In the genomic region with DNA sequence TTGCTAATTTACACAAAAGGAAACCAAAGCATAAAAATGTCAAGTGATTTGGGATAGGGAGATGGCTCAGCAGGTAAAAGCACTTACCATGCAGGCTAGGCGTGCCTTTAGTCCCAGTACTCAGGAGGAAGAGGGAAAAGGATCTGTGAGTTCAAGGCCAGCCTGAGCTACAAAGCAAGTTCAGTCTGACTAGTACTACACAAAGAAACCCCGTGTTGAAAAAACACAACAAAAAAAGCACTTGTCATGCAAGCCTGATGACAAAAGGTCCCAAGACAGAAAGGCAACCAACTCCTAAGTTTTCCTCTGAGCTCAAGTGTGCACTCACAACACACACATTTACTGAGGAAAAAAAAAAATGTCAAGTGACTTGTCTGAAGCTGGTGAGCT, we compare ENCODE assay signal across 22 mouse cellular contexts. TPM values are rescaled to one million over a fixed set of nuclear protein-coding genes. Genes with fewer than 3 reads are reported as not detected.
DNase-seq lines count a peak whose midpoint lies in the region; ATAC-seq lines count a peak whose summit lies in the region.
"Had no signal": no experiment of that assay in that cellular context is flagged by ENCODE, and none has a peak within 500 bp of the region (broad histone marks: within the 10 kb centered on the region; RNA-seq: fewer than 3 reads in every experiment).

No protein-coding gene starts in this region.

- no peak overlapping the region for H3K4me3 ChIP-seq in kidney, embryonic 15.5 days (replicated peaks)
- H3K4me3 ChIP-seq in liver, embryonic 15.5 days (replicated peaks): no peak overlapping the region
- H3K4me3 ChIP-seq in forebrain, embryonic 13.5 days: no peak overlapping the region
- H3K4me3 ChIP-seq: embryonic facial prominence, embryonic 15.5 days; forebrain, embryonic 10.5 days; hindbrain, embryonic 12.5 days; neural tube, embryonic 12.5 days had no signal

- H3K4me1 ChIP-seq in kidney, embryonic 15.5 days: no peaks in the 10 kb centered on the region
- H3K4me1 ChIP-seq in liver, embryonic 15.5 days (replicated peaks): peaks cover 63% of the 10 kb centered on the region
- no peaks in the 10 kb centered on the region for H3K4me1 ChIP-seq in forebrain, embryonic 13.5 days
- H3K4me1 ChIP-seq: embryonic facial prominence, embryonic 15.5 days; forebrain, embryonic 10.5 days; hindbrain, embryonic 12.5 days; neural tube, embryonic 12.5 days had no signal

- no peak overlapping the region for H3K9ac ChIP-seq in kidney, embryonic 15.5 days
- H3K9ac ChIP-seq in liver, embryonic 15.5 days: no peak overlapping the region
- no peak overlapping the region for H3K9ac ChIP-seq in forebrain, embryonic 13.5 days
- H3K9ac ChIP-seq: embryonic facial prominence, embryonic 15.5 days; forebrain, postnatal 0 days; hindbrain, embryonic 12.5 days; neural tube, embryonic 12.5 days had no signal

- H3K9me3 ChIP-seq in kidney, embryonic 15.5 days (replicated peaks): no peaks in the 10 kb centered on the region
- H3K9me3 ChIP-seq in liver, embryonic 15.5 days (replicated peaks): no peaks in the 10 kb centered on the region
- peaks cover 5% of the 10 kb centered on the region; the same call in 1 of the 2 replicates for H3K9me3 ChIP-seq in forebrain, embryonic 13.5 days (replicated peaks)
- H3K9me3 ChIP-seq: embryonic facial prominence, embryonic 15.5 days had no signal

- 90% methylated on average over 2 of the region's 2 CpGs for WGBS in kidney, embryonic 15.5 days
- WGBS in liver, embryonic 15.5 days (ENCODE audit: insufficient replicate concordance): 38% methylated on average over 2 of the region's 2 CpGs
- WGBS in forebrain, embryonic 13.5 days: 70% methylated on average over 2 of the region's 2 CpGs

- H3K4me2 ChIP-seq in kidney, embryonic 15.5 days: no peak overlapping the region
- H3K4me2 ChIP-seq in liver, embryonic 15.5 days: peak overlapping the region; percentile 54
- no peak overlapping the region for H3K4me2 ChIP-seq in forebrain, embryonic 13.5 days
- H3K4me2 ChIP-seq: embryonic facial prominence, embryonic 15.5 days; hindbrain, embryonic 12.5 days; neural tube, embryonic 12.5 days had no signal

- peak overlapping the region; percentile 37; the same call in 1 of the 2 replicates for H3K27ac ChIP-seq in kidney, embryonic 15.5 days
- H3K27ac ChIP-seq in liver, embryonic 15.5 days (replicated peaks): peak overlapping the region; percentile 85
- no peak overlapping the region for H3K27ac ChIP-seq in forebrain, embryonic 13.5 days
- H3K27ac ChIP-seq: embryonic facial prominence, embryonic 15.5 days; forebrain, embryonic 10.5 days; hindbrain, embryonic 12.5 days; neural tube, embryonic 12.5 days had no signal

- H3K27me3 ChIP-seq in kidney, embryonic 15.5 days: no peaks in the 10 kb centered on the region
- H3K27me3 ChIP-seq in liver, embryonic 15.5 days: no peaks in the 10 kb centered on the region
- no peaks in the 10 kb centered on the region for H3K27me3 ChIP-seq in forebrain, embryonic 13.5 days
- H3K27me3 ChIP-seq: CH12.LX; embryonic facial prominence, embryonic 15.5 days; hindbrain, embryonic 12.5 days; neural tube, embryonic 12.5 days had no signal

- H3K36me3 ChIP-seq in kidney, embryonic 15.5 days: no peaks in the 10 kb centered on the region
- H3K36me3 ChIP-seq in liver, embryonic 15.5 days (replicated peaks): peaks cover 16% of the 10 kb centered on the region; the same call in 1 of the 2 replicates
- peaks cover 12% of the 10 kb centered on the region for H3K36me3 ChIP-seq in forebrain, embryonic 13.5 days (ENCODE audit: poor library complexity, severe bottlenecking)
- H3K36me3 ChIP-seq: embryonic facial prominence, embryonic 15.5 days had no signal

- ATAC-seq in kidney, embryonic 15.5 days (replicated peaks; ENCODE audit: low FRiP score): no peak
- ATAC-seq in liver, embryonic 15.5 days (ENCODE audit: insufficient read depth): 0 out of 2 replicates have a peak, but pooled peaks have one; percentile 30
- ATAC-seq in forebrain, embryonic 13.5 days: no peak
- ATAC-seq: forebrain, postnatal 0 days; inflammation-experienced regulatory T-cells, adult 6 months had no signal

- no peak for DNase-seq in kidney, postnatal 4 days
- peak; percentile 64 for DNase-seq in ES-CJ7 (ENCODE audit: low read depth, low spot score)
- peak; percentile 61 for DNase-seq in R1 (ENCODE audit: low read depth, low spot score)
- DNase-seq in thymus, adult 18-20 months: no peak
- DNase-seq: B cell, adult 2 months; cerebellum, adult 9-10 months; forebrain, postnatal 0 days; gastrocnemius, postnatal 25 days; lung, adult 2 months; midbrain, embryonic 14.5 days; retina, postnatal 1 day; right cerebral cortex, postnatal 25 days; thymus, postnatal 14 days had no signal

RNA-seq across cellular contexts. Expression of a gene that starts 8.6 kb away (rescaled TPM):
- polyA plus RNA-seq in kidney, embryonic 15.5 days (2015; fragmentation: Nextera tagmentation; extraction: Ambion mirVana): 10.5 and 13.3 TPM in 2 replicates
- polyA plus RNA-seq in liver, embryonic 15.5 days (2015; fragmentation: Nextera tagmentation; extraction: Ambion mirVana): 3.8 and 4.4 TPM in 2 replicates
- polyA plus RNA-seq in forebrain, embryonic 13.5 days (2015; fragmentation: Nextera tagmentation; extraction: Ambion mirVana): 42.8 and 49.8 TPM in 2 replicates

Comparison
In these comparisons a context has a peak if more than half of its experiments do, and no peak if none do; other contexts are left out.
1. DNase-seq: peak in ES-CJ7 (single experiment) and R1 (single experiment); none in kidney, postnatal 4 days (0 of 2) and thymus, adult 18-20 months (0 of 2).